Mouse (Mus musculus): ENCODE data around the gene Rfpl4.
"Not testable (repeated sequence)": the region's sequence is repeated elsewhere in the genome, so short reads cannot be mapped to it uniquely, and the experiment has no call there.

- not testable (repeated sequence) for TF ChIP-seq CTCF (IDR thresholded peaks at IDR 0.05; ENCODE audit: low read depth, low read length); POLR2A (IDR thresholded peaks at IDR 0.05; ENCODE audit: extremely low read depth, insufficient read depth, low read length)
Measured at GRCm38 (mm10) chr7:5149570-5149969, 32.8 kb upstream of the Rfpl4 start, which contains the start of gene Vmn1r55.

Measured in liver, adult 2 months (tissue).